9 mouse cellular contexts compared by ENCODE assay signal in genomic region chr12:25609045-25609444, GRCm38 (mm10).
DNase-seq lines count a peak whose midpoint lies in the region; ATAC-seq and TF ChIP-seq lines count a peak whose summit lies in the region.
"Had no signal": no experiment of that assay in that cellular context is flagged by ENCODE, and none has a peak within 500 bp of the region (broad histone marks: within the 10 kb centered on the region; RNA-seq: fewer than 3 reads in every experiment).

No protein-coding gene starts in this region.

- WGBS in lung, embryonic 14.5 days: 43% methylated on average over 2 of the region's 2 CpGs

- H3K4me1 ChIP-seq in lung, embryonic 14.5 days (ENCODE audit: insufficient read depth): no peaks in the 10 kb centered on the region

- peak; percentile 31 to 44 for DNase-seq in kidney, postnatal 25 days
- no peak for DNase-seq in kidney, adult 18-20 months
- peak; percentile 13 to 61 for DNase-seq in adrenal gland, adult (ENCODE audit: inconsistent age in 2 of 2, low spot score in 1 of 2)
- peak; percentile 57 to 63 for DNase-seq in adrenal gland, postnatal 36 days
- DNase-seq in lung, embryonic 14.5 days: peak; percentile 85
- no peak for DNase-seq in embryo, embryonic 9.5 days (ENCODE audit: extremely low spot score)
- no peak for DNase-seq in thymus, postnatal 0 days (ENCODE audit: low spot score)
- no peak for DNase-seq in B cell, adult 2 months

- peak; percentile 78; the same call in 1 of the 2 replicates for ATAC-seq in lung, embryonic 14.5 days (ENCODE audit: insufficient read depth)

- H3K27ac ChIP-seq in lung, embryonic 14.5 days (ENCODE audit: low read depth): no peak overlapping the region
- H3K27ac ChIP-seq: heart, embryonic 13.5 days had no signal

- TF ChIP-seq CTCF in lung, embryonic 14.5 days (IDR thresholded peaks at IDR 0.05; ENCODE audit: low read depth): no peak

- H3K4me2 ChIP-seq in lung, embryonic 14.5 days: no peak overlapping the region
- H3K4me2 ChIP-seq: heart, embryonic 13.5 days had no signal

- H3K9ac ChIP-seq in lung, embryonic 14.5 days: no peak overlapping the region
- H3K9ac ChIP-seq: heart, embryonic 13.5 days had no signal

- H3K9me3 ChIP-seq in lung, embryonic 14.5 days (ENCODE audit: low read depth, low read length): no peaks in the 10 kb centered on the region
- H3K9me3 ChIP-seq: heart, embryonic 13.5 days had no signal

- H3K27me3 ChIP-seq in lung, embryonic 14.5 days (ENCODE audit: insufficient read depth, low read length): no peaks in the 10 kb centered on the region
- H3K27me3 ChIP-seq: heart, embryonic 13.5 days had no signal

- H3K4me3 ChIP-seq in lung, embryonic 14.5 days (ENCODE audit: low read depth, low read length): no peak overlapping the region
- H3K4me3 ChIP-seq: heart, embryonic 13.5 days had no signal

- no peaks in the 10 kb centered on the region for H3K36me3 ChIP-seq in lung, embryonic 14.5 days (ENCODE audit: insufficient read depth)
- H3K36me3 ChIP-seq: heart, embryonic 13.5 days had no signal

Comparison
In these comparisons a context has a peak if more than half of its experiments do, and no peak if none do; other contexts are left out.
1. DNase-seq: peak in kidney, postnatal 25 days (2 of 2), adrenal gland, adult (2 of 2), adrenal gland, postnatal 36 days (2 of 2) and lung, embryonic 14.5 days (single experiment); none in kidney, adult 18-20 months (single experiment), embryo, embryonic 9.5 days (single experiment), thymus, postnatal 0 days (single experiment) and B cell, adult 2 months (0 of 2).